Mouse (Mus musculus): Measurements from ENCODE around the gene Amotl2.
"Not testable (repeated sequence)": the region's sequence is repeated elsewhere in the genome, so short reads cannot be mapped to it uniquely, and the experiment has no call there.

The Amotl2 gene

DNA sequence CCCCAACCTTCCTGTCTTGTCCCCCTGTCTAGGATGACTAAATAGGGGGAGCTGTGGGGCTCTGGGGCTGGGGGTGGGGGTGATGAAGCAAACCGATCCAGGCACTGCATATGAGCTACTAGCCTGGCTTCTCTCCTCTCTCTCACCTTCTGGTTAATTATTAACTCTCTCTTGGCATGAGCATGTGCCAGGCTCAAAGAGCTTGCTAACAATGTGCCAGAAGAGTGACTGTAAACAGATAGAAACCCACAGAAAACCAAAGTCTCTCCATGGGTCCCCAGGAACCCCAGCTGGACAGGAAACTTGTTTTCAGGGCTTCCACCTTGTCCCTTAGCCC is 18.2 kb downstream of the Amotl2 start:
- DNase-seq (ENCODE audit: low spot score): no peak

DNA sequence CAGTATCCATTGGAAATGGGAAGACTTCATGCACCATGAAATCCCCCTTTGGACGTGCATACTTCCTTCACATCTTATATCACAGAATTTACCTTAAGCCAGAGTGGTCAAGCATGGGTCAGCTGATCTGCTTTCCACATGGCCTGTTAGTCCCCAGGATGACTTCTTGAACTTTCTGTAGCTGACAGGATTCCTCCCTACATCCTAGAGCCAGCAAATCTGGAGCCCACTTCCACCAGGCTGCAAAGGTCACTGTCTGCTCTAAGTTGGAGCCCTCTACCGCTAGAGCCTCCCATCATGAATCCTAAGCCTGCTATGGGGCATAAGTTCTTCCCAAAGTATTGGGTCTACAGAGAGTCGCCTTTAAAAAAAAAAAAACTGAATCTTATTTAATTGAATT is 18.8 kb downstream of the Amotl2 start:
- DNase-seq (ENCODE audit: low spot score): no peak

DNA sequence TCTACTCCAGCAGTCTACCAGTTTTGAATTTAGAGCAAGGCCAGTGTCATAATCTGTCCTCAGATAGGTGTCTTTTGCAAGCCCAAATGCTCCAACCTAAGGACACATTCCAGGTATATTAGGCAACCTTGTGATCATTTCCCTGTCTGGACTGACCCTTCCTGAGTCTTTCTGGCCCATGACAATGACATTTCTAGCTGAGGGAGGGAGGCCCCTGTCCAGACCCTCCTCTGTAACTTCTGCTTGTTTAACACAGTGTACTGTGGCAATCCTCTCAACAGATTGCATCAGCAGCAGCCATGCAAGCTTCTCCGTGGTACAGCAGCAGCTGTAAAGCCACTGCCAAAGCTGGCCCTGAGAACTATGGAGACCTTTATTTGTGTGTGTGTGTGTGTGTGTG is 19.5 kb downstream of the Amotl2 start:
- no peak for DNase-seq (ENCODE audit: low spot score)

DNA sequence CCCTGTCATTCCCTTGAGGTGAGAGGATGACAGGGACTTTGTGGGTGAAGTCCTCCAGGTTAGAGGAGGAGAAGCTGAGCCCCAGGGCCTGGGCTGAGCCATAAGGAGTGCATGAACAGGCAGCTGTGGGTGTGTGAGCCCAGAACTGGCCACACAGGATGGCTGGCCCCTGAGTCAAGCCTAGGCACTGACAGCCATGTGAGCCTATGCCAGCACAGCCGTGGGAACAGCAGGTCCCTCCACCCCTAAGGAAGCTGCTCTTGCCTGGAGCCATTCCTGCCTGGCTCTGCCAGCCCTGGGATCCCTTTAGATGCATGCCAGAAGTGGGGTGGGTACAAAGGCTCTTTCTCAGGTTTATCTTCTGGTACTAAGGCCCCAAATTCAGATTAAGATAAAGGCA is 20.9 kb downstream of the Amotl2 start:
- no peak for DNase-seq (ENCODE audit: low spot score)

DNA sequence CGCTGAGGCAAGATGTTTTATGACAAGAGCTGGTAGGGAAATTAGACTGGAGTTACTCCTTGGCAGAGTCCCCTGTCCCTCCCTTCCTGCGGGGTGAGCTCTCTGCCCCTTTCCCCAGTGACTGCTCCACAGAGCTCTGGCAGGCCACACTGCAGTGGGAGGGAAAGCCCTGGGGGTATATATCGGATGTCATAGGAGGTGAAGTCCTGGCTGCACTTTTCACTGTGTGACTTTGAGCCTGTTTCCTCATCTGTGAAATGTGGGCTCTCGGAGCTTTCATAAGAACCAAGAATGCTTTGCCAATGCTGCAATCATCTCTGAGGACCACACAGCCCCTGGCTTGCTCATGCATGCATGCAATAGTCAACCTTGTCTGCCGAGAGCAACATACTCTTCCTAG is 30.3 kb downstream of the Amotl2 start:
- DNase-seq (ENCODE audit: low spot score): no peak

DNA sequence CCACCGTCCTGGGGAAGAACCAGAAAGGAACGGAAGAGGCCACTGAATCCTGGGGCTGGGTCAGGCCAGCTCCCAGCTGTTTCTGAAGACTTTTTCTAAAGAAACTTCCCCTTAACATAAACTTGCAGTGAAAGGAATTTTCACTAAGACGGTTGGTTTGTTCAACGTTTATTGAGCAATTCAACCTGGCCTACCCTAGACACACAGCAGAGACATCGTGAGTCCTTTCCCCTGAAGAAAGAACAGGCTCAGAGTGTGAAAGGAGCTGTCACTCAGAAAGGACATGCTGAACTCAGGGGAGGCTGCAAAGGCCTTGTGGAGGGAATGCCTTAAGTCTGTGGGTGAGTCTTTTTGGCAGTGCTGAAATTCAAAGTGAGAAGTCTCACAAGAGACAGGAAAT is 31.4 kb downstream of the Amotl2 start:
- DNase-seq (ENCODE audit: low spot score): no peak

DNA sequence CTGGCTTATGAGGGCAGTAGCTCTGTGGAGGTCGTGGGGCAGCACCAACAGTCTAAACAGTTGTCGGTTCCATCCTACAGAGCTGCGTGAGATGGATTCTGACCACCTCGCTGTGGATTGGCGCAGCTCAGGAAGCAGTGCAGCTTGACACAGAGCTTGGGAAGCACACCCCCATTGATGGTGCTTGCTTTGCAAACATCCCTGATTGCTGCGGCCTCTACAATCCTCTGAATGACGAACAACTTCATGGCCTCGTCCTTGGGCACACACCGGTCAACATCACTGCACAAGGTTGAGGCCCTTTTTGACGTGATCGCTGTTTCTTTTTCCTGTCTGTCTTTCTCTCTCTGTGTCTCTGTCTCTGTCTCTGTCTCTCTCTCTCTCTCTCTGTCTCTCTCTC is 32.7 kb downstream of the Amotl2 start:
- DNase-seq (ENCODE audit: low spot score): no peak

DNA sequence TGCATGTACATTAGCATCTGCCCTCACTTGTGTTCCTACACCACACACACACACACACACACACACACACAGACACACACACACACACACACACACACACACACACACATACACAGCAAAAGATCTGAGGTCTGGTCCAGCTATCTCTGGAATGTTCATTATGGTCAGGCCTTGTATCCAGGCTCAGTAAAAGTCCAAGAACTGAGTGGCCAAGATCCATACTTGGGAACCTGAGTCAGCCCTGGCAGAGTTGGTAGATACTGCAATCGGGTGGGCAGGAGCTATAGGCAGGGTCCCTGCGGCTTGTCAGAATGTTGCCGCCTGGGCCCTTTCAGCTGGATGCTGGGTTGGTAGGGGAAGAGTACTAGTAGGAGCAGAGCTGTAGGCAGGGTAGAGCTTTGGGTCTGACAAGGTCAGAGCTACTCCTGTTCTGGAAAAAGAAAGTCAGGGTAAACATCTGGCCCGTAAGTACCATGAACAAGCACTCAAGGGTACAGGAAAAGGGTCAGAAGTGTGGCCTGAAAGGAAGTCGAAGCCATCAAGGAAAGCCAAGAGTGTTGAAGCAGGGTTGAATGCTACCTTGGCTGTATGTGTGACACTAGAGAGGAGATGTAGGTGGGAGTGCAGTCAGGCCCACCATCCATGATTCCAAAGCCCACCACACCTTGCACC is 35.3 kb downstream of the Amotl2 start:
- no peak for DNase-seq (ENCODE audit: low spot score)

DNA sequence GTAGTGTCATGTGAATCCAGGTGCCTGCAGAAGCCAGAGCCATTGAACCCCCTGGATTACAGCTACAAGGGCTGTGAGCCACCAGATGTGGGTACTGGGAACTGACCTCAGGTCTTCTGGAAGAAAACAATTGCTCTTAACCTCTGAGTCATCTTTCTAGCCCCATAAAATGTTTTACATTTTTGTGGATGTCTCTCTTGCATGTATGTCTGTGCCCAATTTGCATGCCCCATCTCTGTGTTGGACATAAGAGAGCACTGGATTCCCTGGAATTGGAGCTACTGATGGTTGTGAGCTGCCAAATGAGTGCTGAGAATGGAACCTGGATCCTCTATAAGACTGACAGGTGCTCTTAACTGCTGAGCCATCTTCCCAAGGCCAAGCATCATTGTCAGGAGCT is 36.8 kb downstream of the Amotl2 start:
- DNase-seq (ENCODE audit: low spot score): no peak

DNA sequence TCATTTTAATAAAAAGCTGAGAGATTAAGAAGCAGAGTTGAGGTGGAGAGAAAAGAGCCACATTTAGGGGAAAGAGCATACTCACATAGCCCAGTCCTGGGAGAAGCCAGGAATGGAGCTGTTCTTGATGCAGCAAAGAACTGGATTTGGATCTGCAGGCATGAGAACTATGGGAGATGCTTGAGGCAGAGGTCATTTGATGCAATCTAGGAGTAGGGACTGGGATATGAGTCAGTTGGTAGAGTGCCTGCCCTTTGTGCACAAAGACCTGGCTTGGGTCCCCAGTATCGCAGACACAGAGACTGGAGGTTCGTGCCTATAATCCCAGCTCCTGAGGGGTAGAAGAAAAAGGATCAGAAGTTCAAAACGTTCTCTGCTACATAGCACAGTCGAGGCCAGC is 38.7 kb downstream of the Amotl2 start:
- no peak for DNase-seq (ENCODE audit: low spot score)

DNA sequence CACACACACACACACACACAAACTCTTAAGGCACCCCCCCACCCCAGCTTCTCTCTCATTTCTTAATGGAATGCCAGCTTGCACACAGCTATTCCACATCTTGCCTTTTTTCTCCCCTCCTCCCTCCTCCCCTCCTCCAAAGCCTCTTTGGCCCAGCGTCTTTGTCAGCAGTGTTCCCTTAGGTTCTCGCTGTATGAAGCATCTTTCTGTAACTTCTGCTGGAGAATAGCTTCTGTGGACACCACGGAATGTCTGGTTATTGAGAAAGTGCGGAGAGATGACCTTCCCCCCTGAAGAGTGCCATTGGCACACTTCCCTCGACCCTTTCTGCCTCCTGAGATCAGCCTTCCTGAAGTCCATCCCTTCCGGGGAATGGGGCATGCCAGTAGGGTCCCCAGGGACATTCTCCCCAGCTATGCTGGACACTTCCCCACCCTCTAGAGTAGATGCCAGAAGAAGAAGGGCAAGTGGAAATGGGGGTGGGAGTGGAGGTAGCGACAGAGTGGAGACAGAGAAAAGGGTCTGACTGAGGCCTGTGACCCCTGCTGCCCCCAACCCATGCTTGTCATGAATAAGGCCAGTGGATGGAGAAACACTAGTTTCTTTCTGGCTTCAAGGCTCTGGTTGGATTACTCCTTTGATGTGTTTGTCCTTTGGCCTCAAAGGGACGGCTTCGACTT is 39.3 kb downstream of the Amotl2 start:
- DNase-seq (ENCODE audit: low spot score): no peak

DNA sequence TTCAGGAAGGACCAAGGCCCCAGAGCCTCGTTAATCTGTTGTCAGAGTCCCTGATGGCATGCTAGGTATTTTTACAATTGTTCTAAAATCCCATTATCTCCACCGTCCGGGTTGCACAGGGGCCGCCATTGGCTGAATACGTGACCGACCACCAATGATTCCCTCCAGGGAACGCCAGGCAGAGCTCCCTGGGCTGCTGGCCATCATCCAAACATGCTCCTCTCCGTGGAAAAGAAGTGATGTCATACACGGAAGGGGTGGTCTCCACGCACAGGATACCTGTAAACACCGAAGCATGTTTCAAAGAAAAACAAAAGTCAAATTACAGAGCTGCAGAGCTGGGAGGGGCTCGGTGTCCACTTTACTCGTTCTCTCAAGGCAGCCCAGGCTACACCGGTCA is 39.9 kb downstream of the Amotl2 start:
- DNase-seq (ENCODE audit: low spot score): no peak

DNA sequence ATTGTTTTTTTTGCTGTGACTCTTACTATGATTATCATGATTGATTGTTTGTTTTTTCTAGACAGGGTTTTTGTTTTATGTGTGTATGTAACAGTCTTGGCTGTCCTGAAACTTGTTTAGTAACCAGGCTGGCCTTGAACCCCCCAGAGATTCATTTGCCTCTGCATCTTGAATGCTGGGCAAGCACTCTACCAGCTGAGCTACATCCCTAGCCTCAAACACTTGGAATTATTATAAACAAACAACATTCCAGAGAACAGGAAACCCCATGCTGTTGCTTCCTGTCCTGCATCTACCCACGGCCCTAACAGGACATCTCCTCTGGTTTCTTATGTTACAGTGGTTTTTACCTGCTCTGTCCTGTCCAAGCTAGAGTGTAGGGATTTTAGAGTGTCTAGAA is 42.4 kb downstream of the Amotl2 start:
- no peak for DNase-seq (ENCODE audit: low spot score)

DNA sequence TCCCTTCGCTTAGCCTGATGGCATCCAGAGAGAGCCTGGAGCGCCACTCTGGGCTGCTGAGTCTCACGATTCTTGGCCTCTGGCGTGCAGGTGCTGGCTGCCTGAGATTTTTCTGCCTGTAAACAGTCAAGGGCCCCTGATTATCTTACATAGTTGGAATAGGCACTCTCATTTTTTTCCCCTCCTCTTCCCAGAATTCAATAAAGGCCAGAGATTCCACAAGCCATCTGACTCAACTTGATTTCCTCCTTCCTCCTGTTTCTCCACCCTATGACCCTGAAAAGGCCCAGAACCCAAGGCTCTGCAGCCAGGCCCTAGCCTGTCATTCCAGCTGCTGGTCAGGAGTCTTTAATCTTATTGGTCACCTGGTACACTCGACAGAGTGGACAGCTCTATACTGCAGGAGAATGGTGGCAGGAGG is 43.1 kb downstream of the Amotl2 start:
- no peak for DNase-seq (ENCODE audit: low spot score)

DNA sequence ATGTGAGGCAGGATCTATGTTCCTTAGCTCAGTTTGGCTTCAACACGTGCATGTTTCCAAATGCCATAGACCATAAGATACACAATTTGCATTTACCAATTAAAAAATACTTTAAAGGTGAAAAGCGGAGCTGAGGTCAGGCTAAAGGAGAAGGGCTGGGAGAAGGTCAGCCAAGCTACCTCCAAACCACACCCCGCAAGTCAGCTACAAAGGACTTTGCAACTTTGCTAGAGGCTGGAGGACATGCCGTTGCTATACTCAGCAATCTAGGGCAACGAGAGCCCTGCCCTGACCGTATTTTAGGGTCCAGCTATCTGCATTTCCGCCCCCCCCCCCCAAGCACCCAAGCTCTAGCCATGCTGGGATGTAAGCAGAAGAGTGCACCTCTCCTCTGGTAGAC is 45.1 kb downstream of the Amotl2 start:
- no peak for DNase-seq (ENCODE audit: low spot score)

DNA sequence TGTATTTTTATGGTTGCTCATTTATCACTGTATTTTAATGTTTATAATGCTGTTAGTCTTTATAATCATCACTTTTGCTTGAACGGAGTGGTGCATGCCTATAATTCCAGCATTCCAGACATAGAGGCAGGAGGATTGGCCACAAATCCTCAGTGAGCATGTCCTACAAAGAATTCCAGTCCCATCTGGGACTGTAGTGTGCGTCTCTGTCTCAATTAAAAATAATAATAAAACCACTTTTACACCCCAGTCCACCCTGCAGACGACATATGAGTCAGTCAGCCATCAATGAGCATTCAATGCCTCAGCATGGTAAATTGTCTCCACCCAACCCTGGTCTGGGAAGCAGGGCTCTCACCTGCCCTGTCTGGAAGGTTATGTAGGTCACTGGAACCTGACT is 46.4 kb downstream of the Amotl2 start:
- DNase-seq (ENCODE audit: low spot score): no peak

DNA sequence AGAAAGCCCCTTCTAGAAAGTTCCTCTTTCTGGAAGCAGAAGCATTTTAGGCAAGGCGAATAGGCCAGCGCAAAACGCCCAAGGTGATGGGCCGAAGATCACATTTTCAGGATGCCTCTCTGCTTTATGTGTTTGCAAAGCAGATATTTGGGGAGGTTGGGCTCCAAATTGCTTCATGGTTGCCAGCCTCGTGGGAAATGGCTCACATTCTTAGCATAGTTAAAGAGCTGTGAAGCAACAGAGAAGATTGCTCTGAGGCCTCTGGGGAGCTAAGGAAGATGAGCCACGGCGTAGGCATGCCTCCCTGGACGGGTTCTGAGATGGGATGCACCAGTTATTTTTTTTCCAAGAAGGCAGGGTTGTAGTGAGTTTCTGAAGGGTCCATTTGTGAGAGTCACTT is 47.0 kb downstream of the Amotl2 start:
- DNase-seq (ENCODE audit: low spot score): no peak

DNA sequence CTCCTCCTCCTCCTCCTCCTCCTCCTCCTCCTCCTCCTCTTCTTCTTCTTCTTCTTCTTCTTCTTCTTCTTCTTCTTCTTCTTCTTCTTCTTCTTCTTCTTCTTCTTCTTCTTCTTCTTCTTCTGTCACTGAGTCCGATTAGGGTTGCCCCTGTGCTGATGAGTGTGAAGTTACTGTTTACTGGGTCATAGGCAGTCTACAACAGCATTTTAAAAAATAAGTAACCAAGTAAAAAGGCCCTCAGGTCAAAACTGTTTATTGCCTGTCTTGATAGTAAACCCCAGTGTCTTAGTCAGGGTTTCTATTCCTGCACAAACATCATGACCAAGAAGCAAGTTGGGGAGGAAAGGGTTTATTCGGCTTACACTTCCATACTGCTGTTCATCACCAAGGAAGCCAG is 48.1 kb downstream of the Amotl2 start:
- DNase-seq (ENCODE audit: low spot score): not testable (repeated sequence)

DNA sequence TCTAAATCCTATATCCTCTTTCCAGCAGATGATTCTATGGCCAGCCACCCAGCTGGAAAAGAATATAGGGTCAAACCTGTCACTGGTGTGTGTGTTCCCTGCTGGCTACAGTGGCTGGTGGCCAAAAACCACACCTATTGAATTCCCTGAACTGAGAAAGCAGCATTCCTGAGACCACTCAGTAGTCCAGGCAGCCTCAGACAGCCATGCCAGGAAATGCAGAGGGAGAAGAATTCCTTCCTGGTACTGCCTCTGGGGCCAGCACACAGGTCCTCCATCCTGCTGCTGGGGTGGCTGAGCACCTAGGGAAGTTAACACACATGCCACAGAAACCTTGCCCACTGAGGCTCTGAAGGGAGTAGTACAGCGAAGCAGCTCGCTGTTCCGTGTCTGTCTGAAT is 50.3 kb downstream of the Amotl2 start:
- DNase-seq (ENCODE audit: low spot score): no peak

DNA sequence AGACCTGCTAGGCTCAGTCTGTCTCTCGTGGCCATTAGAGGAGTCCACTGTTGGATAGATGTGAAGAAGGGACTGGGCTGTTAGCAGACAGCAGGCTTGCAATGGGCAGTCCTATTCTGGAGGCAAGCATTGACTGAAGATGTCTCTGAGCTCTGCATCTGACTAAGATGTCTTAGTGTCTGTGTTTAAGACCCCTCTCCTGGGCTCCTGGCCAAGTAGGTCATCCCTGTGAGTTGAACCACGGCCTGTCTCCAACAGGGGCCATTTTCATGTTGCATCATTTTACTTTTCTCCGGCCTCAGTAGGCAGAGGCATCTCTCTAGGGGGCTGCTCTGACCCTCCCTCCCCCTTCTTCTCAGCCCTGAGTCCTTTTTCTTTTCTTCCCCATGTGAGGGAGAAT is 52.8 kb downstream of the Amotl2 start:
- no peak for DNase-seq (ENCODE audit: low spot score)

DNA sequence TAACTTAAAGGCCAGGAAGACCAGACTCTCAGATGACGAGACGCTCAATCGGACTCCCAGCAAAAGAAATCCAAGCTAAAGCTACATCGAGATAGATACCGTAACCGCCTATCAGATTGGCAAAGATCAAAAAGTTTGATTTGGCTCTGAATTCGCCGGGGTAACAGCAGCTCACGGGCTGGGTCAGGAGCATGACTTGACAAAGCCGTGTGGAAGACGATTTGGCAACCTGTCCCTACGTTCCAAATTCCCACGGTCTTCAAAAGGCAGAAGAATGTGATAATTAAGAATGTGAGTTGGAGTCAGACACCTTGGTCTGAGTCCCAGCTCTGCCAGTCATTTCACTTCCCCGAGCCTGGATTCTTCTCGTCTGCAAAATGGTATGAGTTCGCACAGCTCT is 53.7 kb downstream of the Amotl2 start:
- DNase-seq (ENCODE audit: low spot score): no peak

DNA sequence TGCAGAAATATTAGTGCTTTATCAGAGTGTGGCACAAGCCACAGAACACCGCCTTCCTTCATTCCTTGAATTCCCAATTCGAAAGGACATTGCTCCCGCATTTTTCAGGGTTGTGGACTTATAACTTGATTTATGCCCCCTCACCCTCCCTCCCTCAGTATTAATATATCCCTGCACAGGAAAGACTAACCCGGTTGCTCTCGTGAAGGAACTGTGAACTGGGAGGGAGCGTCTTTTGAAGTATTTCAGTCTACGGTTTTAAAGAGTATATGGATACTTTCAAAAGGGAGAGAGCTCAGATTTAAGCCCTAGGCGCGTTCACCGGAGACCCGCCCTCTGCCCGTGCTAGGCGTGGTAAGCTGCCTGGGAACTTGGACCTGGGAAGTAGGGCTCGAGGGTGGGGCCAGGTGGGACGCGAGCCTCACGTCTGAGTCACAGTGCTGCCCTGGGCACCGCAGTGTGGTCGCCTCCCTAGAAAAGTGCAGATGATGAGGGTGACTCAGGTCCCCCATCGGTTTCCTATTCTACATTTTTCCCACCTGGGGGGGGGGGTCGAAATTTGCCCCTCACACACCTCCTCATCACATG is 54.9 kb downstream of the Amotl2 start:
- DNase-seq (ENCODE audit: low spot score): no peak

DNA sequence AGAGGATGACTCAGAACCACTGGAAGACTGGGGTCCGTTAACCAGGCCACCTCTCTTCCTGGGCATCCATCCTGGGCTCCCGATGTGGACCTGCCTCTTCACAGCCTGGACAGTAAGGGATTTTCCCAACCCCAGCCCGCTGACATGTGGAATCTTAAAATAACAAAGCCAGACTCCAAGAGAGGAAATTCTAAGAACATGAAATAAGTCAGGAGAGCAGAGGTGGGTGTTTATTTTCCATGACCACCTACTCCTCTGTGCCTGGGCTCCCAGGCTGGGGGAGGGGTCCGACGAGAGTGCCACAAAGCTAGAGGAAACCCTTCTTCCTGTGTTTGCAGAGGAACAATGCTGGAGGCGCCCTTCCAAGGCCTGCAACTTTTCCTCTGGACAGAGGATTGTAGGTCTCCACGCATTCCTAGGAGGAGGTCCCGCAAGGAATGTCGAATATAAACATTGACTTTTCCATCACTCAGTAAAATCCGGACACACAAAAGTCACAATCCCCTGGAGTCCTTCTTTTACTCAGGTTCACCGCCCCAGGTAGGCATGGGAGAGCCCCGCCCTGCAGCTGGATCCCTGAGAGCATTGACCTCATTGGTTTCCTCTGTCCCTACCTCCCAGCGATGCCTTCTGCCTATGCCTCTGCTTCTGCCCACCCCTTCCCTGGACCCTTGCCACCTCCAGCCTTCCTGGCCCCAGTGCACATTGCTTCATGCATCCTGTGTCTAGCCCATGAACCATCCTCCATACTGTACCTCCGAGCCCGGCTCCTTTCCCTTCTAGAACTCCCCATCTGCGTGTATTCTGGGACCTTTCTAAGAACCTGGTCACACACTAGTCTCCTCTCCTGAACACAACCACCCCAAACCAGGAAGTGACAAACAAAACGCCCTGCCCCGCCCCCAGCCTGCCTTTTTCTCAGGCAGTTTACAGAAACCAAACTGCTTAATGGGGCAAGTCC is 61.4 kb downstream of the Amotl2 start:
- DNase-seq (ENCODE audit: low spot score): no peak

Measured in ovary, adult 18-20 months (tissue).